Mouse (Mus musculus) limb, embryonic 11.5 days (tissue): ENCODE data around the gene Trim69. TPM values are rescaled to one million over a fixed set of nuclear protein-coding genes. Genes with fewer than 3 reads are reported as not detected.

ENCODE experiments used
- ATAC-seq: fragments of 200-750 bp; cut with Nextera tagmentation; 2 replicates; pipeline ENCODE4 v1.8.0; 2017; ENCODE audit warnings: low read depth; ENCODE audit not compliant: insufficient number of reproducible peaks, low FRiP score, low TSS enrichment
- DNase-seq: peaks from one replicate; pipeline ENCODE4 v3.0.0-alpha.2; 2015; ENCODE audit warnings: low spot score
- H3K27ac ChIP-seq: fragments of 300-500 bp; sonication (generic); replicated peaks from 2 replicates; pipeline ENCODE4 v1.5.1; 2014; ENCODE audit warnings: low read depth, mild to moderate bottlenecking, low read length
- H3K27me3 ChIP-seq: fragments of 300-500 bp; sonication (generic); 2 replicates; pipeline ENCODE4 v1.6.1; 2014; ENCODE audit warnings: mild to moderate bottlenecking, low read length, mixed read lengths; ENCODE audit not compliant: control insufficient read depth, insufficient read depth
- H3K36me3 ChIP-seq: fragments of 300-500 bp; sonication (generic); 2 replicates; pipeline ENCODE4 v1.6.1; 2014; ENCODE audit warnings: mild to moderate bottlenecking, low read length, moderate library complexity, mixed read lengths; ENCODE audit not compliant: control insufficient read depth, insufficient read depth
- H3K4me1 ChIP-seq: fragments of 300-500 bp; sonication (generic); 2 replicates; pipeline ENCODE4 v1.6.1; 2014; ENCODE audit warnings: low read length, mixed read lengths; ENCODE audit not compliant: control insufficient read depth, insufficient read depth
- H3K4me2 ChIP-seq: fragments of 300-500 bp; sonication (generic); 2 replicates; pipeline ENCODE4 v1.6.1; 2014; ENCODE audit warnings: low read depth, mild to moderate bottlenecking, moderate library complexity; ENCODE audit not compliant: severe bottlenecking
- H3K4me3 ChIP-seq: fragments of 300-500 bp; sonication (generic); 2 replicates; pipeline ENCODE4 v1.5.1; 2014; ENCODE audit warnings: low read depth, low read length
- H3K9ac ChIP-seq: fragments of 300-500 bp; sonication (generic); 2 replicates; pipeline ENCODE4 v1.6.1; 2014; ENCODE audit warnings: mild to moderate bottlenecking, low read length
- H3K9me3 ChIP-seq: fragments of 300-500 bp; sonication (generic); 2 replicates; pipeline ENCODE4 v1.6.1; 2016; ENCODE audit warnings: low read length; ENCODE audit not compliant: control insufficient read depth
- WGBS: fragments of 180-500 bp; shearing (Covaris S2); extraction: QIAGEN DNeasy Blood & Tissue Kit; methylation state at CpG from one replicate; pipeline ENCODE4 v1.1.7; 2014; 5-methylcytosine and 5-hydroxymethylcytosine counted together
- polyA plus RNA-seq: library from polyadenylated mRNA; unstranded; fragments of >200 nt; fragmentation: Nextera tagmentation; extraction: Ambion mirVana; gene quantifications from 2 replicates; pipeline ENCODE4 v1.2.1, GENCODE M21; 2014

Gene Trim69
- polyA plus RNA-seq, 1 experiment from 2014 or later = not detected

DNA sequence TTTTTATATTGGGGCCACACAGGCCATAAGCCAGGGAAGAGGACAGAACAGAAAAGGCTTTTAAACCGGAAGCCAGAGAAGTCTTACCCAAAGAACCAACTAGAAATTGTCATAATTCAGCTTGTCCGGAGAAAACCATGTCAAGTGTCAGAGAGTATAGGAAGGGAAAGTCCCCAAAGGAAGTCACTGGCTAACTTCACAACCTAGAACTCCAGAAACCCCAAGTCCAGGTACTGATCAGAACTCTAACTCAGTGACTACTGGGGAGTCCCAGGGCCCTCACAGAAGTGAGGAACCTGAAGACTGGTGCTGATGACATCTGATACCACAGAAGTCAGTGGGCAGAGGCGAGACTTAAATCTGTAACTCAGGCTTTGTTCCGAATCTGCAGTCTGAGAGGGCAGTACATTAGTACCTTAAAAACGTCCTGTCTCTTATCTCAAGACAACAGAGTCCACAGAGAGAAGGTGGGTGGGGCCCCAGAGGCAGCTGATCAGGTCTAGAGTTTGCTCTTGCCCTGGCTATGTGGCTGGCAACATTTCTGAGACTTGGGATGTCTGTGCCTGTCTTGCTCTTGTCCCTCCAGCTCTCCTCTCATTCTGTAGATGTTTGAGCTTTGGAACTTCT lies 22.5 kb upstream of the Trim69 start:
- ATAC-seq = no peak
- no peak overlapping the region for H3K27ac ChIP-seq
- H3K9me3 ChIP-seq = no peaks in the 10 kb centered on the region
- H3K9ac ChIP-seq = no peak overlapping the region
- no peak for DNase-seq
- no peak overlapping the region for H3K4me3 ChIP-seq
- no peaks in the 10 kb centered on the region for H3K36me3 ChIP-seq
- no peaks in the 10 kb centered on the region for H3K4me1 ChIP-seq
- 68% methylated on average over 5 of the region's 5 CpGs for WGBS
- no peaks in the 10 kb centered on the region for H3K27me3 ChIP-seq
- no peak overlapping the region for H3K4me2 ChIP-seq

DNA sequence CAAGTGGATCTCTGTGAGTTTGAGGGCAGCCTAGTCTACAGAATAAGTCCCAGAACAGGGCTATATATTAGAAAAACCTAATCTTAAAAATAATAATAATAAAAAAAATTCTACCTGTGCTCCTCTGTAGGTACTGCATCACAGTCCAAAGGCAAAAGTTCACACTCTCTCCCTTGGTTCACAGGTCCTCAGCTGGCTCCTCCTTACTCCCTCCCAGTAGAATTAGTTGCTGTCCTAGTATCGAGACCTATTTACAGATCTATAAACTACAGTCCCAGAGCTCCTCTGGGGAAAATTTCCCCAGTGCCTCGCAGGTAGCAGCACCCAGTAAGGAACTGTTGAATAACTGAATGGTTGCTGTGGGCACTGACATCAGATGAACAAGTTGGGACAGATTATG lies 19.7 kb upstream of the Trim69 start:
- 82% methylated on average over 2 of the region's 2 CpGs for WGBS
- H3K9me3 ChIP-seq = no peaks in the 10 kb centered on the region
- H3K27ac ChIP-seq = no peak overlapping the region
- H3K9ac ChIP-seq = no peak overlapping the region
- H3K36me3 ChIP-seq = no peaks in the 10 kb centered on the region
- DNase-seq (no peak), ATAC-seq (no peak)
- H3K27me3 ChIP-seq = no peaks in the 10 kb centered on the region
- H3K4me2 ChIP-seq = no peak overlapping the region
- no peaks in the 10 kb centered on the region for H3K4me1 ChIP-seq
- H3K4me3 ChIP-seq = no peak overlapping the region

DNA sequence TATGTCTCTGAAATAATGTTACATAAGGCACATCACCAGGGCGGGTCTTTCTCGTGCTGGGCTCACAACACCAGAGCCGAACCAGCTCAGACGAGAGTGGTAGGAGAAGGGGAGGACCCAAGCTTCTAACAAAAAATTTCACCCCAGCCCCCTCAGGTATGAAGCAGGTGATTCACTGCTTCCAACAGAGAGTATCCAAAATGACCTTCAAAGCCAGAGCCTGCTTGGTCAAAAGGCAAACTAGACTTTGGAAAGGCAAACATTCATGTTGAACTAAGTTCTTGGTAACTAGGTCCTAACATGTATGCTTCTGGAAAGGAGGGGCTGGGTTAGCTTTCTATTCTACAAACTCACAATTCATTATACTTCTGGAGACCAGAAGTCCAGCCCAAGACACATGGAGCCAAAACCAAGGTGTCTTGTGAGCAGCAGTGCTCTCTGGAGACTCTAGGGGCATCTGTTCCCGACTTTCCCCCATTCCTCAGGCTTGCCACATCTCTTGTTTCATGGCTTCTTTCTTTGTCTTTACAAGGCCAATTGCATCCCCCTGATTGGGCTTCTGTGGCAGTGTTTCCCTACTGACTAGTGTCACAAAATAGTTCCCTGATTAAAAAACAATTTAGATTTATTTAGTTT lies 19.1 kb upstream of the Trim69 start:
- Histone ChIP-seq H3K36me3 (no peaks in the 10 kb centered on the region), H3K27ac (no peak overlapping the region), H3K4me2 (no peak overlapping the region), H3K27me3 (no peaks in the 10 kb centered on the region), H3K4me1 (no peaks in the 10 kb centered on the region), H3K9ac (no peak overlapping the region), H3K9me3 (no peaks in the 10 kb centered on the region), H3K4me3 (no peak overlapping the region)
- DNase-seq (no peak), ATAC-seq (no peak)
- WGBS = 80% methylated on average over 5 of the region's 5 CpGs

DNA sequence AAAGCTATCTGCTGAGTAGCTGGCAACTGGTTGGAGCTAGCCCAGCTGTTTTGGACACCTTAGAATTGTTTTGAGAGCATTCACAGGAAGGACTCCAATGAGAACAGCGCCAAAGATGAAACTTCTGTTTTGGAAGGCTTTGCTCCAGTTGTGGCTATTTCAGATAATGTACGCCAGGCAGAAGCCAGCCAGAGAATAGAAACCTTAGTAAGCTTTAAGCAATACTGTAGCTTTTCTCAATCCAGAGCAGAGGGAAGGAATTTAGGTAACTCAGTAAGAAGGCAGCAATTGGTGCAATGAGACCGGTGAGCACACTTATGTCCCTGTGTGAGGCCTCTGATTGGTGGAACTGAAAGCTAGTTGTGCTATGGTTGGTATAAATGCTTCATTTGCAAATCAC lies 17.4 kb upstream of the Trim69 start:
- no peak for DNase-seq
- no peaks in the 10 kb centered on the region for H3K9me3 ChIP-seq
- H3K36me3 ChIP-seq = no peaks in the 10 kb centered on the region
- WGBS = 93% methylated on average over 3 of the region's 3 CpGs
- no peak overlapping the region for H3K27ac ChIP-seq
- H3K4me3 ChIP-seq = no peak overlapping the region
- H3K4me2 ChIP-seq = no peak overlapping the region
- H3K9ac ChIP-seq = no peak overlapping the region
- H3K4me1 ChIP-seq = no peaks in the 10 kb centered on the region
- H3K27me3 ChIP-seq = no peaks in the 10 kb centered on the region
- no peak for ATAC-seq

DNA sequence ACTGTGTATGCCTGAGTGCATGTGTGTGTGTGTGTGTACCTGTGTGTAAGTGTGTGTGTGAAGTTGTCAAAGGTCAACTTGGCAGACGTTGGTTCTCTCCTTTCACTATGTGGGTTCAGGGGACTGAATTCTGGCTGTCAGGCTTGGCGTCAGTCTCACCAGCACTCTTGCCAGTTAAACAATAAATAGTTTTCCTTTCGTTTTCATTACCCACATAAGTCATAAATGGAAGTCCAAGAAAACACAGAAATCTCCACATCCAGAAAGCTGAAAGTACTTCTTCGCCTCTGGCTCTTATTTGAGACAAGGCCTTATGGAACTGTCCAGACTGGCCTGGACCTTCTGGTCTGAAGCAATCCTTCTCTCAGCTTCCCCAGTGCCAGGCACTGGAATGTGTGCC lies 14.7 kb upstream of the Trim69 start:
- no peak for ATAC-seq
- 65% methylated on average over 4 of the region's 4 CpGs for WGBS
- no peak overlapping the region for H3K9ac ChIP-seq
- H3K27me3 ChIP-seq = no peaks in the 10 kb centered on the region
- no peak overlapping the region for H3K4me2 ChIP-seq
- H3K27ac ChIP-seq = no peak overlapping the region
- no peaks in the 10 kb centered on the region for H3K36me3 ChIP-seq
- H3K4me3 ChIP-seq = no peak overlapping the region
- no peaks in the 10 kb centered on the region for H3K4me1 ChIP-seq
- no peak for DNase-seq
- no peaks in the 10 kb centered on the region for H3K9me3 ChIP-seq

DNA sequence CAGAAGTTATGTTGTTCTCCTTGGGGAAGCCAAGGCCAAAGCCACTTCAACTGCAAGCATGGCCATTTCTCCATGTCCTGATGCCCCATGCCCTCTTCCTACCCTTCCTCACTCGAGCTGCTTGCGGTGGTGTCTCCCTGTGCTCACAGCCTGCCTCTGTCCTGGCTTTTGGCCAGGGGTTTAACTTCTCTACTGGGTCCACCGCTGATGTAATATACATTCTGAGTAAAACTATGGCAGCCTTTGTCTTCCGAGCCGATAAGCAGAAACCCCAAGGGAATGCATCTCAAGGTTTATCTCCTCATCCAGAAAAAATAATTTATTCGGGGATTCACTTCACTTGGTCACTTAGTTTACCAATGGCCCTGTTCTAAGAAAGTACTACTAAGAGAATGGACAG lies 13.8 kb upstream of the Trim69 start:
- no peak for DNase-seq
- no peaks in the 10 kb centered on the region for H3K36me3 ChIP-seq

DNA sequence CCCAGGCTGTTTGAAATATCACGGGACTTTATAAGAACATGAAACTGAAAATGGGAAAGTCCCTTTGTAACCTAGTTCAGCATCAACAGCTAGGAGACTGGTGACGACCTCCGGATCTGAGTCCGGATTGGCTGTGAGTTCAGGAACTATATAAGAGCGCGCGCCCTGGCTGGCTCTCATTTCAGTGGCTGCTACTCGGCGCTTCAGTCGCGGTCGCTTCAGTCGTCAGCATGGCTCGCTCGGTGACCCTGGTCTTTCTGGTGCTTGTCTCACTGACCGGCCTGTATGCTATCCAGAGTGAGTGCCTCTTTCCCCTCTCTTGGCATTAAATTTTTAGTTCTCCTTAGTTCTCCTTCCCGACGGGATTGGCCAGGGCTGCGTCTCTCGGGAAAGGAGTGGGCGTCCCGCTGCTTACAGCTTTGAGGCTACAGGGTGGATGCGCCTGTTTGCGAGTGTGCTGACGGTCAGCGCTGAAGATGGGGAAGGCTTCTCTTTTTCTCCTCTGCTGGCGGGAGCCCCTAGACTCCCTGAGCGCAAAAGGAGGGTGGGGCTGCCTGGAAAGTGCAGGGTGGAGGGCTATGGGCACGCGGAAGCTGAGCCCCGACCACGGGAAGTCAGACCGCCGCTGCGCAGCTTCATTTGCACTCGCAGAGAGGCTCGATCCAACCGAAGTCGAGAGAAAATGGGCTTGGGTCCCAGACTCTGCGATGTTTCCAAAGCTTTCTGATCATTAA lies 12.8 kb upstream of the Trim69 start, which contains the start of gene B2m:
TSS of gene B2m (plus strand) at position 179 of the 734 bp plus-strand sequence.
- ATAC-seq = peak; percentile 97
- under 1% methylated on average over 40 of the region's 40 CpGs for WGBS
- H3K4me1 ChIP-seq = no peaks in the 10 kb centered on the region
- no peaks in the 10 kb centered on the region for H3K27me3 ChIP-seq
- peak within 1 kb of the TSS; percentile 64 for H3K4me2 ChIP-seq
- H3K36me3 ChIP-seq = no peaks in the 10 kb centered on the region
- DNase-seq = peak; percentile 97
- H3K27ac ChIP-seq = no peak within 1 kb of the TSS; the same call in 1 of the 2 replicates
- H3K4me3 ChIP-seq = peak within 1 kb of the TSS; percentile 56
- peak within 1 kb of the TSS; percentile 67 for H3K9ac ChIP-seq
- no peaks in the 10 kb centered on the region for H3K9me3 ChIP-seq

More for the DNA sequence above, 13.8 kb upstream of the Trim69 start:
- WGBS = 84% methylated on average over 6 of the region's 6 CpGs
- Histone ChIP-seq H3K27ac (no peak overlapping the region), H3K9me3 (no peaks in the 10 kb centered on the region), H3K4me1 (no peaks in the 10 kb centered on the region), H3K4me2 (no peak overlapping the region), H3K27me3 (no peaks in the 10 kb centered on the region), H3K4me3 (no peak overlapping the region), H3K9ac (no peak overlapping the region)
- no peak for ATAC-seq

DNA sequence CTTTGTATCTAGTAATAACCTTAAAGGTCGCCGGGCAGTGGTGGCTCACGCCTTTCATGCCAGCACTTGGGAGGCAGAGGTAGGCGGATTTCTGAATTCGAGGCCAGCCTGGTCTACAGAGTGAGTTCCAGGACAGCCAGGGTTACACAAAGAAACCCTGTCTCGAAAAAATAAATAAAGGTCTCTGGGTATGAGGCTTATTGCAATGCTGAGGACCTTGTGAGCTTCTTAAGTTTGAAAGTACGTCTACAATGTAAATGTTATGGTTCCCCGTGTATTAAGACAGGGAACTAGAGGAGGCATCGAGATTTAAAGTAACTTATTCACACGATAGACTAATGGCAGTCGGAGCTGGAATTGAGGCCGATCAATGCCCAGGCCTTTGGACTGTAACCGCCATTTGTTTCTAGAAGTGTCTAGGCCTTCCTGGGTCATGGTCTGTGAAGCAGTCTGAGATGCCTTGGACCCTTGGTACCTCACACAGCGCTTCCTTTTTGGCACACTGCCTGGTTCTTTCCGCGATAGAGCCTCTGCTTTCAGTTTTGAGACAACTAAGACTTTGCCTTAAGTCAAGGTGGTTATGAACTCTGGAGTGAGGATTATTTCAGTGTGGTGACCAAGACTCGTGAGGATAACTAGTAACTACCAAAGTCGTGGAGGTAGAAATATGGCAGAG lies 12.1 kb upstream of the Trim69 start:
- H3K4me2 ChIP-seq = peak overlapping the region; percentile 64
- no peak overlapping the region for H3K27ac ChIP-seq
- H3K36me3 ChIP-seq = no peaks in the 10 kb centered on the region; the same call in 1 of the 2 replicates
- no peaks in the 10 kb centered on the region for H3K9me3 ChIP-seq
- peak; percentile 28 for DNase-seq
- peak overlapping the region; percentile 56 for H3K4me3 ChIP-seq
- H3K4me1 ChIP-seq = no peaks in the 10 kb centered on the region
- no peaks in the 10 kb centered on the region for H3K27me3 ChIP-seq
- peak overlapping the region; percentile 67 for H3K9ac ChIP-seq
- 41% methylated on average over 18 of the region's 18 CpGs for whole genome bisulfite sequencing
- no peak for ATAC-seq
